Mouse (Mus musculus) thymus, postnatal 25 days (tissue): ENCODE results near the gene Serpinb9b.
A peak's percentile ranks its signal among the peaks of the same experiment; 100 is the strongest.
"Not testable (repeated sequence)": the region's sequence is repeated elsewhere in the genome, so short reads cannot be mapped to it uniquely, and the experiment has no call there.

ENCODE experiments used
- DNase-seq: peaks from one replicate; pipeline ENCODE4 v3.0.0; 2022

Serpinb9b gene

GRCm38 (mm10) chr13:33027244-33027643 lies at the start of gene Serpinb9b:
Serpinb9b (plus strand) TSS chr13:33027416.
- no peak for DNase-seq

GRCm38 (mm10) chr13:32982556-32983042 lies 44.6 kb upstream of the Serpinb9b start:
- no peak for DNase-seq

GRCm38 (mm10) chr13:32986256-32986655 lies 41.0 kb upstream of the Serpinb9b start:
- no peak for DNase-seq

GRCm38 (mm10) chr13:32993152-32993893 lies 33.9 kb upstream of the Serpinb9b start:
- peak; percentile 21 for DNase-seq

- DNase-seq: no peak
Observed at GRCm38 (mm10) chr13:32993894-32994242, 33.3 kb upstream of the Serpinb9b start.

GRCm38 (mm10) chr13:32995051-32995450 lies 32.2 kb upstream of the Serpinb9b start:
- DNase-seq: no peak

GRCm38 (mm10) chr13:33001341-33001740 lies 25.9 kb upstream of the Serpinb9b start:
- DNase-seq: no peak

GRCm38 (mm10) chr13:33002950-33003349 lies 24.3 kb upstream of the Serpinb9b start, which contains the start of gene Serpinb9:
Serpinb9 (plus strand) TSS chr13:33003250.
- no peak for DNase-seq

GRCm38 (mm10) chr13:33003523-33004413 lies 23.4 kb upstream of the Serpinb9b start:
- DNase-seq: no peak

- DNase-seq: peak; percentile 81
Observed at GRCm38 (mm10) chr13:33004414-33005105, 22.7 kb upstream of the Serpinb9b start.

- no peak for DNase-seq
Observed at GRCm38 (mm10) chr13:33005501-33006075, 21.6 kb upstream of the Serpinb9b start.

GRCm38 (mm10) chr13:33006555-33006954 lies 20.7 kb upstream of the Serpinb9b start:
- no peak for DNase-seq

- no peak for DNase-seq
Observed at GRCm38 (mm10) chr13:33012395-33012794, 14.8 kb upstream of the Serpinb9b start.

- DNase-seq: no peak
Observed at GRCm38 (mm10) chr13:33013271-33013670, 13.9 kb upstream of the Serpinb9b start.

- DNase-seq: no peak
Observed at GRCm38 (mm10) chr13:33022371-33022770, 4.8 kb upstream of the Serpinb9b start.

- DNase-seq: no peak
Observed at GRCm38 (mm10) chr13:33026427-33027057, 674 bp upstream of the Serpinb9b start.

GRCm38 (mm10) chr13:33028146-33028545 lies 930 bp downstream of the Serpinb9b start:
- no peak for DNase-seq

GRCm38 (mm10) chr13:33028550-33028949 lies 1.3 kb downstream of the Serpinb9b start:
- no peak for DNase-seq

- DNase-seq: not testable (repeated sequence)
Observed at GRCm38 (mm10) chr13:33029478-33029877, 2.3 kb downstream of the Serpinb9b start.

GRCm38 (mm10) chr13:33030281-33030680 lies 3.1 kb downstream of the Serpinb9b start:
- DNase-seq: no peak

- DNase-seq: no peak
Observed at GRCm38 (mm10) chr13:33035506-33035905, 8.3 kb downstream of the Serpinb9b start.

- no peak for DNase-seq
Observed at GRCm38 (mm10) chr13:33043542-33043941, 16.3 kb downstream of the Serpinb9b start.
